In the genomic region with DNA sequence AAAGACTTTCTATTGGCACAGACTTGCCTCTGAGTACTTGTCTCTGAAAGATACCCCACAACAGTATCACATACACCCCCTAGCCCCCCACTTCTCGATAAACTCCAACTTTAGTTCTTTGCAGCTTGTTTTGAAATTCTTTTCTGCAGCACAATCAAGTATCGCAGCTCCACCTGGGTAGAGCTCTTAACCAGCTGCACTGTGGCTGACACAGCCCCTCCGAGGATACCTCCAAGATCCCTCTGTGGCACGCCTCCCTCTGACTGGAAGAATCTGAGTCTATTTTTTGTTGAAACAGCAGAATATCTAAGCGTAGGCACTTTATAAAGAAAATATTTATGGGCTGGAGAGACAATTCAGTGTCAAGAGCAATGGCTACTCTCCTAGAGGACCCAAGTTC, we compare ENCODE assay signal across 29 mouse cellular contexts. TPM values are rescaled to one million over a fixed set of nuclear protein-coding genes. Genes with fewer than 3 reads are reported as not detected.
DNase-seq lines count a peak whose midpoint lies in the region; ATAC-seq and TF ChIP-seq lines count a peak whose summit lies in the region.
"Had no signal": no experiment of that assay in that cellular context is flagged by ENCODE, and none has a peak within 500 bp of the region (broad histone marks: within the 10 kb centered on the region; RNA-seq: fewer than 3 reads in every experiment).

No protein-coding gene starts in this region.

- H3K27ac ChIP-seq in testis, adult 2 months (ENCODE audit: control insufficient read depth, insufficient read depth, low read depth, low read length), result peak overlapping the region; percentile 32
- H3K27ac ChIP-seq: embryonic facial prominence, embryonic 13.5 days; embryonic facial prominence, embryonic 15.5 days; forebrain, embryonic 10.5 days; forebrain, embryonic 12.5 days had no signal

- H3K36me3 ChIP-seq in testis, adult 2 months (ENCODE audit: control insufficient read depth, insufficient read depth, low read length), result no peaks in the 10 kb centered on the region
- H3K36me3 ChIP-seq: embryonic facial prominence, embryonic 13.5 days; embryonic facial prominence, embryonic 15.5 days; forebrain, embryonic 10.5 days; forebrain, embryonic 12.5 days; G1E had no signal

- no peak overlapping the region for H3K4me3 ChIP-seq in testis, adult 2 months (ENCODE audit: control insufficient read depth, low read depth, low read length)
- H3K4me3 ChIP-seq: embryonic facial prominence, embryonic 13.5 days; embryonic facial prominence, embryonic 15.5 days; erythroblast, embryonic 14.5 days; forebrain, embryonic 10.5 days; forebrain, embryonic 12.5 days had no signal

- ATAC-seq in activated CD4-positive, CD25-positive, alpha-beta regulatory T cell, adult 4 months, result no peak
- ATAC-seq: CD4-positive, CD25-positive, alpha-beta regulatory T cell, adult 4 months; forebrain, embryonic 14.5 days; forebrain, postnatal 0 days; Patski had no signal

- TF ChIP-seq CTCF in testis, adult 2 months (IDR thresholded peaks at IDR 0.05; ENCODE audit: control insufficient read depth, insufficient read depth, insufficient replicate concordance, low read depth, low read length), result no peak

- H3K27me3 ChIP-seq in testis, adult 2 months (ENCODE audit: control insufficient read depth, insufficient read depth, low read length), result no peaks in the 10 kb centered on the region
- H3K27me3 ChIP-seq: CH12.LX; embryonic facial prominence, embryonic 13.5 days; embryonic facial prominence, embryonic 15.5 days; forebrain, embryonic 12.5 days had no signal

- no peak for DNase-seq in testis, postnatal 10 days (ENCODE audit: low spot score)
- peak; percentile 47 for DNase-seq in thymus, postnatal 0 days (ENCODE audit: low spot score)
- peak; percentile 52 for DNase-seq in thymus, postnatal 14 days
- peak; percentile 53 for DNase-seq in thymus, postnatal 4 days
- DNase-seq in right cerebral cortex, postnatal 4 days, result no peak
- DNase-seq: adrenal gland, adult 2 months; adrenal gland, postnatal 10 days; adrenal gland, postnatal 25 days; B cell, adult 2 months; cerebellum, adult 11 months; cerebellum, adult 18-20 months; cerebellum, adult 8-10 months; cerebellum, postnatal 10 days; cerebellum, postnatal 25 days; embryo, embryonic 11 days; forebrain, postnatal 0 days had no signal

- no peak for TF ChIP-seq POLR2A in testis, adult 2 months (IDR thresholded peaks at IDR 0.05; ENCODE audit: control insufficient read depth, low read depth, low read length)

- H3K4me1 ChIP-seq in testis, adult 2 months (ENCODE audit: control insufficient read depth, insufficient read depth, low read length), result peaks cover 3% of the 10 kb centered on the region
- H3K4me1 ChIP-seq: embryonic facial prominence, embryonic 13.5 days; embryonic facial prominence, embryonic 15.5 days; forebrain, embryonic 12.5 days had no signal

RNA-seq across cellular contexts. Expression of a gene that starts 20.4 kb away (rescaled TPM):
- polyA plus RNA-seq in testis, adult 2 months (2012; rRNA removed), result 15.8 and 16.3 TPM in 2 replicates
- 15.7 and 16.3 TPM in 2 replicates for polyA plus RNA-seq in thymus, postnatal 0 days (2015; fragmentation: Nextera tagmentation; extraction: Ambion mirVana)
- polyA plus RNA-seq in activated CD4-positive, CD25-positive, alpha-beta regulatory T cell, adult 4 months (2017; shearing (Covaris generic)), result 1 to 10 TPM; 1.1 to 2.9 TPM
- polyA plus RNA-seq: erythroblast, embryonic 14.5 days; G1E; Patski had no signal

RNA-seq across cellular contexts. Expression of a gene that starts 41.1 kb away (rescaled TPM):
- polyA plus RNA-seq in testis, adult 2 months (2012; rRNA removed), result 7.5 and 11.7 TPM in 2 replicates
- 0.06 and 0.07 TPM in 2 replicates for polyA plus RNA-seq in thymus, postnatal 0 days (2015; fragmentation: Nextera tagmentation; extraction: Ambion mirVana)
- polyA plus RNA-seq in activated CD4-positive, CD25-positive, alpha-beta regulatory T cell, adult 4 months (2017; shearing (Covaris generic)), result not detected
- polyA plus RNA-seq: adrenal gland, adult 2 months; CD4-positive, CD25-positive, alpha-beta regulatory T cell, adult 4 months; embryonic facial prominence, embryonic 11.5 days; embryonic facial prominence, embryonic 13.5 days; erythroblast, embryonic 14.5 days; forebrain, embryonic 10.5 days; forebrain, embryonic 12.5 days; forebrain, embryonic 14.5 days; G1E; Patski had no signal

RNA-seq across cellular contexts. Expression of a gene that starts 44.3 kb away (rescaled TPM):
- 7.2 and 8.1 TPM in 2 replicates for polyA plus RNA-seq in testis, adult 2 months (2012; rRNA removed)
- 3.8 and 6.3 TPM in 2 replicates for polyA plus RNA-seq in thymus, postnatal 0 days (2015; fragmentation: Nextera tagmentation; extraction: Ambion mirVana)
- 10 to 100 TPM in 1 of 2 experiments, 1 to 10 TPM in 1; 8.3 to 10.9 TPM for polyA plus RNA-seq in activated CD4-positive, CD25-positive, alpha-beta regulatory T cell, adult 4 months (2017; shearing (Covaris generic))
- polyA plus RNA-seq: G1E had no signal

Comparison
In these comparisons a context has a peak if more than half of its experiments do, and no peak if none do; other contexts are left out.
1. DNase-seq: peak in thymus, postnatal 0 days (single experiment), thymus, postnatal 14 days (single experiment) and thymus, postnatal 4 days (single experiment); none in testis, postnatal 10 days (single experiment) and right cerebral cortex, postnatal 4 days (single experiment).